Comparison of ENCODE assay signal across 36 mouse cellular contexts in the genomic region with DNA sequence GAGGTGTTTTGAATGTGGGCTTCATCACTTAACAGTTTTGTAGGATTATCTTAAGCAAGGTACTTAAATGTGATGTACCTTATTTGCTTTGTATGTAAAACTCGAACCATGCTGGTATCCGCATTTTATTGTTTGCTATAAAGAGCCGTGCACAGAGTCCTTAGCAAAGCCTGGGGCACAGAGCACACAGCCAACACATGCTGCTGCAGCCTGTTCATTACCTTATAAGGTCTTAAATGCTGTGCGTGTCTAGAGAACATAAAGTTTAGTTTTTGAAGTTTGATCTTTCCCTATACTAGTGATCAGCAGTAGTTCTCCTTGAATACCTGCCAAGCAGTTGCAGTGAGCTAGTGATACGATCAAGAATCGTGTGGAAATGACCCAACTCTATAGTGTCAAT.
"Had no signal": no experiment of that assay in that cellular context is flagged by ENCODE, and none has a peak within 500 bp of the region (broad histone marks: within the 10 kb centered on the region; RNA-seq: fewer than 3 reads in every experiment).

No protein-coding gene starts in this region.

- H3K36me3 ChIP-seq: heart, embryonic 10.5 days; heart, embryonic 12.5 days; heart, embryonic 13.5 days; heart, embryonic 15.5 days; hindbrain, embryonic 10.5 days; hindbrain, embryonic 12.5 days; hindbrain, embryonic 13.5 days; hindbrain, embryonic 15.5 days; intestine, embryonic 15.5 days; kidney, embryonic 15.5 days had no signal

- H3K27me3 ChIP-seq: heart, embryonic 12.5 days; heart, embryonic 13.5 days; heart, embryonic 15.5 days; hindbrain, embryonic 12.5 days; hindbrain, embryonic 13.5 days; hindbrain, embryonic 15.5 days; intestine, embryonic 15.5 days; kidney, embryonic 15.5 days had no signal

- H3K4me3 ChIP-seq: heart, adult 2 months; heart, embryonic 10.5 days; heart, embryonic 12.5 days; heart, embryonic 13.5 days; heart, embryonic 15.5 days; hindbrain, embryonic 10.5 days; hindbrain, embryonic 12.5 days; hindbrain, embryonic 13.5 days; hindbrain, embryonic 15.5 days; intestine, embryonic 15.5 days; kidney, embryonic 15.5 days; layer of hippocampus, adult 2 months had no signal

- H3K9ac ChIP-seq: heart, embryonic 12.5 days; heart, embryonic 13.5 days; heart, embryonic 15.5 days; hindbrain, embryonic 12.5 days; hindbrain, embryonic 13.5 days; hindbrain, embryonic 14.5 days; hindbrain, embryonic 15.5 days; intestine, embryonic 15.5 days; kidney, embryonic 15.5 days had no signal

- DNase-seq: heart, adult 2 months; heart, postnatal 10 days; heart, postnatal 14 days; heart, postnatal 36 days; heart, postnatal 4 days; kidney, adult 11 months; kidney, adult 18-20 months; kidney, adult 2 months; kidney, adult 8-10 months; kidney, adult 9 months; kidney, postnatal 10 days; kidney, postnatal 14 days; kidney, postnatal 25 days; kidney, postnatal 36 days; kidney, postnatal 4 days; layer of hippocampus, adult 9-11 months; layer of hippocampus, postnatal 36 days had no signal

- ATAC-seq: hindbrain, embryonic 16.5 days; hindbrain, postnatal 0 days; inflammation-experienced regulatory T-cells, adult 6 months; intestine, embryonic 15.5 days; intestine, embryonic 16.5 days; intestine, postnatal 0 days had no signal

- H3K4me2 ChIP-seq: heart, embryonic 11.5 days; heart, embryonic 12.5 days; heart, embryonic 13.5 days; heart, embryonic 15.5 days; hindbrain, embryonic 12.5 days; hindbrain, embryonic 13.5 days; hindbrain, embryonic 14.5 days; hindbrain, embryonic 15.5 days; intestine, embryonic 15.5 days; kidney, embryonic 15.5 days had no signal

- H3K4me1 ChIP-seq: heart, embryonic 10.5 days; heart, embryonic 12.5 days; heart, embryonic 13.5 days; heart, embryonic 15.5 days; hindbrain, embryonic 10.5 days; hindbrain, embryonic 12.5 days; intestine, embryonic 15.5 days; kidney, embryonic 15.5 days had no signal

- H3K9me3 ChIP-seq: heart, embryonic 10.5 days; heart, embryonic 12.5 days; heart, embryonic 13.5 days; heart, embryonic 15.5 days; hindbrain, embryonic 10.5 days; hindbrain, embryonic 12.5 days; hindbrain, embryonic 13.5 days; hindbrain, embryonic 15.5 days; intestine, embryonic 15.5 days; kidney, embryonic 15.5 days had no signal

- H3K27ac ChIP-seq: heart, adult 2 months; heart, embryonic 10.5 days; heart, embryonic 13.5 days; heart, embryonic 15.5 days; hindbrain, embryonic 10.5 days; hindbrain, embryonic 12.5 days; hindbrain, embryonic 13.5 days; hindbrain, embryonic 14.5 days; hindbrain, embryonic 15.5 days; hindbrain, postnatal 0 days; intestine, embryonic 15.5 days; kidney, embryonic 15.5 days; kidney, postnatal 0 days; layer of hippocampus, adult 2 months had no signal
